Mouse (Mus musculus) MEL (cell line): Measurements from ENCODE around the gene Trappc12. TPM values are rescaled to one million over a fixed set of nuclear protein-coding genes. Genes with fewer than 3 reads are reported as not detected.
"Not testable (repeated sequence)": the region's sequence is repeated elsewhere in the genome, so short reads cannot be mapped to it uniquely, and the experiment has no call there.

Experiments
- DNase-seq: peaks from one replicate; pipeline ENCODE4 v3.0.0; 2011; ENCODE audit warnings: low read depth, low spot score
- H3K27ac ChIP-seq: 2 replicates; pipeline ENCODE4 v1.5.1; 2012; ENCODE audit warnings: low read depth, mild to moderate bottlenecking, control low read depth, low read length, moderate library complexity; ENCODE audit not compliant: control insufficient read depth
- H3K27me3 ChIP-seq, 2 experiments: fragments of 150-350 bp in 1 of 2; sonication (generic) in 1 of 2; 2 replicates each; pipeline ENCODE4 v1.6.1; 2012; ENCODE audit warnings: low read length in 2 of 2, mild to moderate bottlenecking in 2 of 2, improper control_type of control experiment in 1 of 2, moderate library complexity in 1 of 2; ENCODE audit not compliant: insufficient read depth in 2 of 2, control insufficient read depth in 1 of 2
- H3K36me3 ChIP-seq, 2 experiments: 2 replicates each; pipeline ENCODE4 v1.6.1; 2012 to 2014; ENCODE audit warnings: low read length in 2 of 2, improper control_type of control experiment in 1 of 2, inconsistent platforms in 1 of 2, mild to moderate bottlenecking in 1 of 2; ENCODE audit not compliant: insufficient read depth in 2 of 2, control insufficient read depth in 1 of 2
- H3K4me1 ChIP-seq, 2 experiments: fragments of 150-350 bp in 1 of 2; sonication (generic) in 1 of 2; 2 replicates each; pipeline ENCODE4 v1.6.1; 2012; ENCODE audit warnings: low read length in 2 of 2, improper control_type of control experiment in 1 of 2, mild to moderate bottlenecking in 1 of 2; ENCODE audit not compliant: insufficient read depth in 2 of 2, control insufficient read depth in 1 of 2
- H3K4me3 ChIP-seq, 2 experiments: fragments of 150-350 bp in 1 of 2; sonication (generic) in 1 of 2; 2 replicates each; pipeline ENCODE4 v1.5.1; 2012; ENCODE audit warnings: low read depth in 2 of 2, low read length in 2 of 2, mild to moderate bottlenecking in 2 of 2, moderate library complexity in 2 of 2, control low read depth in 1 of 2, improper control_type of control experiment in 1 of 2; ENCODE audit not compliant: control insufficient read depth in 1 of 2, insufficient read depth in 1 of 2
- H3K79me2 ChIP-seq: 2 replicates; pipeline ENCODE4 v1.6.1; 2012; ENCODE audit warnings: mild to moderate bottlenecking, low read length, moderate library complexity; ENCODE audit not compliant: control insufficient read depth, poor library complexity, insufficient read depth
- H3K9ac ChIP-seq: 2 replicates; pipeline ENCODE4 v1.6.1; 2012; ENCODE audit warnings: low read depth, mild to moderate bottlenecking, control low read depth, low read length, moderate library complexity; ENCODE audit not compliant: control insufficient read depth, poor library complexity, severe bottlenecking
- H3K9me3 ChIP-seq: fragments of 150-350 bp; sonication (generic); replicated peaks from 2 replicates; pipeline ENCODE4 v1.6.1; 2012; ENCODE audit warnings: mild to moderate bottlenecking, low read length, improper control_type of control experiment, moderate library complexity; ENCODE audit not compliant: insufficient read depth
- BHLHE40 ChIP-seq: IDR thresholded peaks from 2 replicates; pipeline ENCODE4 v1.6.1; 2012; ENCODE audit warnings: low read depth, mild to moderate bottlenecking, inconsistent platforms, low read length, improper control_type of control experiment, borderline replicate concordance
- CHD2 ChIP-seq: IDR thresholded peaks from 2 replicates; pipeline ENCODE4 v1.6.1; 2011; ENCODE audit warnings: low read length, improper control_type of control experiment
- ELF1 ChIP-seq: IDR thresholded peaks from 2 replicates; pipeline ENCODE4 v1.6.1; 2014; ENCODE audit warnings: low read depth, mild to moderate bottlenecking, inconsistent platforms, low read length, improper control_type of control experiment, moderate library complexity
- EP300 ChIP-seq, 2 experiments: IDR thresholded peaks; 2 replicates each; pipeline ENCODE4 v1.6.1; 2011; ENCODE audit warnings: improper control_type of control experiment in 2 of 2, low read length in 2 of 2, low read depth in 1 of 2, mild to moderate bottlenecking in 1 of 2
- ETS1 ChIP-seq: IDR thresholded peaks from 2 replicates; pipeline ENCODE4 v1.6.1; 2012; ENCODE audit warnings: low read depth, mild to moderate bottlenecking, inconsistent platforms, low read length, improper control_type of control experiment, moderate library complexity
- GABPA ChIP-seq: IDR thresholded peaks from 2 replicates; pipeline ENCODE4 v1.6.1; 2012; ENCODE audit warnings: low read depth, mild to moderate bottlenecking, inconsistent platforms, low read length, improper control_type of control experiment, moderate library complexity
- HCFC1 ChIP-seq: IDR thresholded peaks from 2 replicates; pipeline ENCODE4 v1.6.1; 2012; ENCODE audit warnings: low read depth, mild to moderate bottlenecking, inconsistent platforms, low read length, improper control_type of control experiment, moderate library complexity
- MAFK ChIP-seq: IDR thresholded peaks from 2 replicates; pipeline ENCODE4 v1.6.1; 2011; ENCODE audit warnings: low read depth, mild to moderate bottlenecking, low read length, improper control_type of control experiment, borderline replicate concordance
- MAX ChIP-seq: IDR thresholded peaks from 2 replicates; pipeline ENCODE4 v1.6.1; 2011; ENCODE audit warnings: low read length, improper control_type of control experiment
- MYC ChIP-seq: IDR thresholded peaks from 2 replicates; pipeline ENCODE4 v1.6.1; 2011; ENCODE audit warnings: low read depth, mild to moderate bottlenecking, low read length, improper control_type of control experiment, moderate library complexity
- NRF1 ChIP-seq: IDR thresholded peaks from 2 replicates; pipeline ENCODE4 v1.6.1; 2014; ENCODE audit warnings: low read depth, mild to moderate bottlenecking, inconsistent platforms, low read length, improper control_type of control experiment, moderate library complexity; ENCODE audit not compliant: poor library complexity, insufficient read depth, severe bottlenecking
- POLR2A ChIP-seq, 2 experiments: IDR thresholded peaks; 2 replicates each; pipeline ENCODE4 v1.6.1; 2011 to 2012; ENCODE audit warnings: low read length in 2 of 2, mild to moderate bottlenecking in 2 of 2, control low read depth in 1 of 2, improper control_type of control experiment in 1 of 2, low read depth in 1 of 2, moderate library complexity in 1 of 2; ENCODE audit not compliant: control insufficient read depth in 1 of 2, insufficient read depth in 1 of 2, poor library complexity in 1 of 2
- POLR2AphosphoS2 ChIP-seq: IDR thresholded peaks from 2 replicates; pipeline ENCODE4 v1.6.1; 2011; ENCODE audit warnings: low read length, improper control_type of control experiment
- RAD21 ChIP-seq: IDR thresholded peaks from 2 replicates; pipeline ENCODE4 v1.6.1; 2011; ENCODE audit warnings: mild to moderate bottlenecking, low read depth, low read length, improper control_type of control experiment
- RCOR1 ChIP-seq: IDR thresholded peaks from 2 replicates; pipeline ENCODE4 v1.6.1; 2012; ENCODE audit warnings: low read depth, mild to moderate bottlenecking, inconsistent platforms, low read length, improper control_type of control experiment
- SIN3A ChIP-seq: IDR thresholded peaks from 2 replicates; pipeline ENCODE4 v1.6.1; 2012; ENCODE audit warnings: low read length, improper control_type of control experiment, inconsistent platforms
- SMC3 ChIP-seq: IDR thresholded peaks from 2 replicates; pipeline ENCODE4 v1.6.1; 2011; ENCODE audit warnings: low read depth, low read length, improper control_type of control experiment
- TCF12 ChIP-seq: IDR thresholded peaks from 2 replicates; pipeline ENCODE4 v1.6.1; 2014; ENCODE audit warnings: low read depth, mild to moderate bottlenecking, inconsistent platforms, low read length, improper control_type of control experiment, moderate library complexity
- UBTF ChIP-seq: IDR thresholded peaks from 2 replicates; pipeline ENCODE4 v1.6.1; 2012; ENCODE audit warnings: low read depth, mild to moderate bottlenecking, inconsistent platforms, low read length, improper control_type of control experiment, moderate library complexity, borderline replicate concordance; ENCODE audit not compliant: insufficient read depth
- USF1 ChIP-seq: IDR thresholded peaks from 2 replicates; pipeline ENCODE4 v1.6.1; 2014; ENCODE audit warnings: low read depth, mild to moderate bottlenecking, inconsistent platforms, low read length, improper control_type of control experiment, moderate library complexity
- USF2 ChIP-seq, 2 experiments: IDR thresholded peaks; 2 replicates each; pipeline ENCODE4 v1.6.1; 2011 to 2012; ENCODE audit warnings: improper control_type of control experiment in 2 of 2, low read length in 2 of 2, borderline replicate concordance in 1 of 2, inconsistent platforms in 1 of 2, low read depth in 1 of 2, mild to moderate bottlenecking in 1 of 2; ENCODE audit not compliant: insufficient read depth in 1 of 2
- ZC3H11A ChIP-seq: IDR thresholded peaks from 2 replicates; pipeline ENCODE4 v1.6.1; 2012; ENCODE audit warnings: low read depth, mild to moderate bottlenecking, inconsistent platforms, low read length, improper control_type of control experiment
- ZKSCAN1 ChIP-seq: IDR thresholded peaks from 2 replicates; pipeline ENCODE4 v1.6.1; 2012; ENCODE audit warnings: low read depth, mild to moderate bottlenecking, inconsistent platforms, low read length, improper control_type of control experiment, moderate library complexity
- ZNF384 ChIP-seq: IDR thresholded peaks from 2 replicates; pipeline ENCODE4 v1.6.1; 2012; ENCODE audit warnings: low read depth, mild to moderate bottlenecking, inconsistent platforms, low read length, improper control_type of control experiment
- polyA plus RNA-seq, 2 experiments: library from polyadenylated mRNA; stranded (reverse) in 1 of 2; unstranded in 1 of 2; fragments of >175 nt in 1 of 2; fragments of >200 nt in 1 of 2; gene quantifications; 2 replicates each; pipeline versions ENCODE4 v1.2.1 to v1.2.4; 2012; ENCODE audit warnings: low replicate concordance in 2 of 2, low read depth in 1 of 2; ENCODE audit not compliant: insufficient read length in 2 of 2, insufficient read depth in 1 of 2, missing spikeins in 1 of 2
- total RNA-seq: library from RNA; depleted of rRNA; stranded (reverse); fragments of 300-350 nt; gene quantifications from 2 replicates; pipeline ENCODE4 v1.2.3, GENCODE M21; 2012

Gene Trappc12
- total and polyA plus RNA-seq, 3 experiments = 31.1 to 35.1 TPM; not detected in 1

DNA sequence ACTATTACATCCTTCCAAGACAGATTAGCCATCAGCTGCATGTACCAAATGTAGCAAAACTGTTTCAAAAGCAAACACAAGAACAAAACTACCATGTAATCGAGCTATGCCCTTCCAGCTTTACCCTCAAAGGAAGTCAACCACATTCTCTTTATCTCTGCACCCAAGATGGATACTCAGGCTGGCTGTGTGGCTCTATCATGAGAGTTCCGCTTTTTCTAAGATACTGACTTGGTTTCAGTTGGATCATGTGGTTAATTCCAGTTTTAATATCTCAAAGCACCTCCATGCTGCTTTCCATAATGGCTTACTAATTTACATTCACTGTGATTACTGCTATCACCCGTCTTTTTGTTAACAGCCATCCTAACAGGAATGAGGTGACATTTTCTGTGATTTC, 6.9 kb downstream of the Trappc12 start (continued):
- TF ChIP-seq ETS1 (peak; percentile 93), RAD21 (no peak)

DNA sequence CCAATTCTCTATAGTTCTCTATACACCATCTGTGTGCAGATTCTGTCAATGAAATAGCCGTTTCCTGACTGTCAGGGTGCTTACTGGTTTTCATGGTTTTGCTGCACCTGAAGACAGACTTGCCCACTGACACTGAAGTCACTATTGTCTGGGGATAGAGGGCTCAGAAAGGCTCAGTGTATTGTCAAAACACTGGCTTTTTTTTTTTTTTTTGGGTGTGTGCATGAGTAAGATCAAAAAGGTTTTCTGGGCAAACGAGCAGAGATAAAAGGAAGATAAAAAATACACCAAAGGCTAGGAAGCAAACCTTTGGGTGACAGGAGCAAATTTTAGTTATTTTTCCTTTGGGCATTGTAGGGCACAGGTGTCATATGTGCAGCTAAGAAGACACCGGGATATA, 15.0 kb downstream of the Trappc12 start:
- Histone ChIP-seq H3K36me3 (peaks cover 10 to 28% of the 10 kb centered on the region in 2 experiments), H3K79me2 (peaks cover 15% of the 10 kb centered on the region), H3K27ac (no peak overlapping the region), H3K9me3 (no peaks in the 10 kb centered on the region), H3K27me3 (no peaks in the 10 kb centered on the region), H3K4me1 (peaks cover 0 to 8% of the 10 kb centered on the region in 2 experiments; a peak in 2 of 4 replicates), H3K4me3 (no peak overlapping the region), H3K9ac (no peak overlapping the region)
- DNase-seq = no peak
- no peak for TF ChIP-seq UBTF
- TF ChIP-seq ZC3H11A = no peak
- TF ChIP-seq GABPA = no peak
- no peak for TF ChIP-seq POLR2AphosphoS2
- peak; percentile 84 for TF ChIP-seq ZNF384
- no peak for TF ChIP-seq MAFK

GRCm38 (mm10) chr12:28734271-28734670, 16.0 kb downstream of the Trappc12 start:
- TF ChIP-seq SIN3A (no peak), CHD2 (no peak), RAD21 (no peak), USF1 (no peak), MYC (no peak), ELF1 (no peak), RCOR1 (no peak), EP300 (IDR thresholded peaks at IDR 0.05; ENCODE audit: low read depth in 1 of 2, low read length in 2 of 2) (no peak), BHLHE40 (no peak), HCFC1 (no peak), ETS1 (no peak), SMC3 (no peak), POLR2AphosphoS2 (no peak), POLR2A (IDR thresholded peaks at IDR 0.05; ENCODE audit: control insufficient read depth in 1 of 2, insufficient read depth in 1 of 2, low read depth in 1 of 2, low read length in 2 of 2, poor library complexity in 1 of 2) (no peak), USF2 (IDR thresholded peaks at IDR 0.05; ENCODE audit: borderline replicate concordance in 1 of 2, insufficient read depth in 1 of 2, low read depth in 1 of 2, low read length in 2 of 2) (no peak), NRF1 (no peak), ZKSCAN1 (no peak), MAFK (no peak), TCF12 (no peak), MAX (no peak)
- Histone ChIP-seq H3K9me3 (no peaks in the 10 kb centered on the region), H3K4me1 (peaks cover 0 to 8% of the 10 kb centered on the region in 2 experiments; a peak in 2 of 4 replicates), H3K79me2 (peaks cover 6% of the 10 kb centered on the region; the same call in 1 of the 2 replicates), H3K4me3 (no peak overlapping the region), H3K9ac (no peak overlapping the region), H3K36me3 (peaks cover 10 to 30% of the 10 kb centered on the region in 2 experiments), H3K27ac (no peak overlapping the region), H3K27me3 (no peaks in the 10 kb centered on the region)
- no peak for DNase-seq

- not testable (repeated sequence) for H3K27ac ChIP-seq, H3K4me1 ChIP-seq, H3K79me2 ChIP-seq, H3K4me3 ChIP-seq, H3K27me3 ChIP-seq, H3K9ac ChIP-seq, H3K9me3 ChIP-seq
- H3K36me3 ChIP-seq = peaks cover 10 to 30% of the 10 kb centered on the region in 2 experiments
- DNase-seq = peak; percentile 46
Observed at GRCm38 (mm10) chr12:28733520-28734245, 16.6 kb downstream of the Trappc12 start.
